Mouse (Mus musculus) inflammation-experienced regulatory T-cells, adult 16 weeks (primary cell): ENCODE results near the gene Olfr8. TPM values are rescaled to one million over a fixed set of nuclear protein-coding genes. Genes with fewer than 3 reads are reported as not detected.

Experiments
- polyA plus RNA-seq: library from polyadenylated mRNA; unstranded; fragments of 100-300 nt; shearing (Covaris generic); gene quantifications from one replicate; pipeline ENCODE4 v1.2.1, GENCODE M21; 2017

Olfr8 gene
- polyA plus RNA-seq, result not detected

GRCm38 (mm10) chr10:78950336-78950735, at the start of gene Olfr8:
Gene Olfr8, plus strand, starts transcription at chr10:78950636.

GRCm38 (mm10) chr10:78912871-78913270, 37.6 kb upstream of the Olfr8 start, which contains the start of gene Olfr1354:
Gene Olfr1354, plus strand, starts transcription at chr10:78913171.

GRCm38 (mm10) chr10:78963009-78963408, 12.6 kb downstream of the Olfr8 start, which contains the start of gene Olfr1353:
Gene Olfr1353, plus strand, starts transcription at chr10:78963309.

GRCm38 (mm10) chr10:78980750-78981149, 30.3 kb downstream of the Olfr8 start, which contains the start of gene Olfr1352:
Gene Olfr1352, plus strand, starts transcription at chr10:78981050.

Other genes starting within 250 kb of the Olfr8 start
- not detected for gene Casp14, start 232.3 kb upstream of the Olfr8 start, polyA plus RNA-seq
- not detected for gene Ccdc105, start 197.6 kb upstream of the Olfr8 start, polyA plus RNA-seq
- not detected for gene Slc1a6, start 170.1 kb upstream of the Olfr8 start, polyA plus RNA-seq
- gene Olfr1356, start 98.5 kb upstream of the Olfr8 start, polyA plus RNA-seq, result not detected
- not detected for gene Olfr1355, start 75.1 kb upstream of the Olfr8 start, polyA plus RNA-seq
- gene Olfr1354, start 37.5 kb upstream of the Olfr8 start, polyA plus RNA-seq, result not detected
- gene Olfr1353, start 12.7 kb downstream of the Olfr8 start, polyA plus RNA-seq, result not detected
- not detected for gene Olfr1352, start 30.4 kb downstream of the Olfr8 start, polyA plus RNA-seq
- not detected for gene Olfr1351, start 61.8 kb downstream of the Olfr8 start, polyA plus RNA-seq
- not detected for gene Olfr57, start 78.1 kb downstream of the Olfr8 start, polyA plus RNA-seq
- 35.6 TPM for gene 2610008E11Rik, start 147.0 kb downstream of the Olfr8 start, polyA plus RNA-seq
- gene Vmn2r80, start 198.1 kb downstream of the Olfr8 start, polyA plus RNA-seq, result not detected